Mouse (Mus musculus) adrenal gland, adult 2 months (tissue): ENCODE results near the gene Pmf1. TPM values are rescaled to one million over a fixed set of nuclear protein-coding genes. Genes with fewer than 3 reads are reported as not detected.

Experiments
- DNase-seq: peaks from one replicate; pipeline ENCODE4 v3.0.0; 2021
- long read RNA-seq: library from polyadenylated mRNA; stranded (forward); transcript quantifications from one replicate; pipeline ENCODE4 v2.0.0, GENCODE M21; 2021
- polyA plus RNA-seq: library from polyadenylated mRNA; depleted of rRNA; stranded (reverse); fragments of >200 nt; gene quantifications from 2 replicates; pipeline ENCODE4 v1.2.3, GENCODE M21; 2012; rRNA removed
- total RNA-seq, 2 experiments: library from RNA; stranded (reverse); gene quantifications; 2 replicates each; pipeline ENCODE4 v1.2.3; 2021

Pmf1 gene
- total RNA-seq (10 to 100 TPM; 31.1 to 43.0 TPM), polyA plus RNA-seq (75.8 and 77.4 TPM in 2 replicates)
- long read RNA-seq, transcript Pmf1-201 (5 exons, 1,007 nt): major isoform, 16 of 19 reads
- long read RNA-seq, partial matches to known transcripts: 0 of 19 reads
- long read RNA-seq, other reads (novel, unspliced or antisense): 2 of 19 reads

DNA sequence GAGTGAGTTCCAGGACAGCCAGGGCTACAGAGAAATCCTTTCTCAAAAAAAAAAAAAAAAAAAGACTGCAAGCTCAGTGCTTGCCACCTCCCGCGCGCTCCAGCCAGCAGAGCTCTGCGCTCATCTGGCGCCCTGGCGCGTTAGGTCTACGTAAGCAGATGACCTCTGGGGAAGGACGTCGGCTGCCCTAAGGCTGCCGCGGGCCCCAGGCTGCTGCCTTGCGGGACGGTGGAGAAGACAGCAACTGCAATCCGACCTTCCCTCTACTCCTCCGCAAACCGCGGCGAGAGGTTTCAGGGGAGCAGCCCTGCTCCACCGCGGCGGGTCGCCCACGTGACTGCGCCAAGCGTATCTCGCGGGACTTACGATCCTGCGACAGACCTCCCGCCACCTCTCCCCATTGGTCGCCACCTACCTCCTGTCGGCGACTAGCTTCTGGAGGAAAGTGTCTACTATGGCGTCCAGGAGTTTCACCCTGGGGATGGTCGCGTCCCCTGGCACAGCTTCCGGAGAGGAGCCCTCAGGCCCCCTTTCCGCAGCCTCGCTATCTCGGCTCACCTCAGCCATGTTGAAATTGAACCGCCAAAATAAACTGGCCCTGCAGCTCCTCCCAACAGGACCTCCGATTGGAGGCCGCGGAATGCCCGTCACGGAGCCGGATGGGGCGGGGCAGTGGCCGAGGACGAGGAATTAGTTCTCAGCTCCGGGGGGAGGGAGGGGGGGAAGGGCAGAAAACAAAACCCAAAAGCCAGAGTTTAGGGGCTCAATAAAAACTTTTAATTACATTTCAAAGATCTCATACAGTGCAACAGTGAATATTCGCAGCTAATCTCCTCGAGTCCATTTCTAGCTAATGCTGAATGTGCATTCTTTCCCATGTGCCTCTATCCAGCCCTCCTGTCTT, at the start of gene Pmf1:
TSS of gene Pmf1 (minus strand) at position 591 of the 904 bp plus-strand sequence.
- DNase-seq: peak; percentile 97

DNA sequence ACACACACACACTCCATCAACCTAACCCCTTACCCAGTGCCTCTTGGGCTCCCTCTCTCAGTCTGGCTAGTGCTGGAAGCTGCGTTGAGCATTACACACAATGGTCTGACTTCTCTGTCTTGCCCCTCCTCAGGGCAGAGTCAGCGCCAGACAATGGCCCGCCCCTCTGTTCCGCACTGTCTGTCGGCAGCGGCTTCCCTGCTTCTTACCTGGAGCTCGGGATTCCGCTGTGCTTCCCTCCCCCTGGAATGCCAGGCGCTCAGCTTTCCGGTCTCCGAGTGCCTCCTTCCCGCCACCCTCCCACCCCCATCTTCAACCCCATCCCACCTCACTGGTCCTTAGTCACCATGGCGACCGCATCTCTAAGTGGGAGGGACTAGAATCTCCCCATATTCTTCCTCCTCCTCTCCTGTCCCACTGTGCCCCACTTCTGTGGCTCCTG, 48.7 kb upstream of the Pmf1 start:
- DNase-seq: no peak

DNA sequence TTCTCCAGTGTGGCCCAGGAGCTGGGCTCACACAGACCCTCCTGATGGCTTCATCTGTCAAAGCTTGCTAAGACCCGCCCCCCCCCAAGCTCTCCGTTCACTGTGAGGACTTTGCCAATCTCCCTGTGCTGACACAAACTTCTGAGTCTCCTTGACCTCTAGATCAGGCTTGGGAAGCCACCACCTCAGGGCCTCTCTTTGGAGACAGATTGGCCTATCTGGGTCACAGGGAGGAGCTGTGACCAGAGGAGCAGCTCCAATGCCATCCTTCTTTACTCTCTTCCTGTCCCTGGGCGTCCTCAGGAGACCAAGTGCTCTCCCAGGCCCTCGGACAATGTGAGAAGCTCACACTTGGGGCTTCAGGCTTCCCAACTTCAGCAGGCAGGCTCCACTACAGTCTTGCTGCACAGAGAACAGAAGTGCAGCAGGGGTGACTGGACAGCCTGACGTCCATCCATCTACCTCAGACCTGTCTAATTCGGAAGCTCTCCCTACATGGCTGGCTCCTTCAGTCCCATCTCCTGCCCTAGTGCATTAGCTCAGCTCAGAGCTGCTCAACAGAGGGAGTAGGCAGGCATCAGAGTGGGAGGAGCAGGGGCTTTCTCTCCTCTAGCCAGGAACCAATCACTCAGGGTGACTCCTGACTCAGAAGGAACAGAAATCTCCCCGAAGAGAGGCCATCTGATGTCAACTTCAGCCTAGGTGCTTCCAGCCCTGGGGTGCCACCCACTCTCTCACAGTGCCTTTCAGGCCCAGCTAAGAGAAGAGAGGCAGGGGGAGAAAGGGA, 46.8 kb upstream of the Pmf1 start:
- peak; percentile 54 for DNase-seq

DNA sequence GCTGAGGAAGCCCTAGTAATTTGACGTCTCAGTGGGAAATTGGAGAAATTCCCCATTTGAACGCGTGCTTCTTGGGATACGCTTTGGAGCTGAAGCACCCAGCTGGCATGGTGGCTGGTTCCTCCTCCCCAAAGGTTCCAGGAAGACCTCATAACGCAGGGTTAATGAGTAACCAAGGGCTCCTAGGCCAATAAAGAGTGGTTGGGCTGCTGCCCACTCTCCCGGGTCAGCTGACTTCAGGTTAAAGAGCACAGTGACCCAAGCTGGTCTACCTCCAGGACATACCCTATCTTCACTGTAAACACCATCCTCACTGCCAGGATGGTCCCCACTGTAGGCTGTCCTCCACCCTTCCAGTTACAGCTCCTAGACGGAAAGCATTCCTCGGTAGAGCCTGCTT, 46.2 kb upstream of the Pmf1 start:
- no peak for DNase-seq

DNA sequence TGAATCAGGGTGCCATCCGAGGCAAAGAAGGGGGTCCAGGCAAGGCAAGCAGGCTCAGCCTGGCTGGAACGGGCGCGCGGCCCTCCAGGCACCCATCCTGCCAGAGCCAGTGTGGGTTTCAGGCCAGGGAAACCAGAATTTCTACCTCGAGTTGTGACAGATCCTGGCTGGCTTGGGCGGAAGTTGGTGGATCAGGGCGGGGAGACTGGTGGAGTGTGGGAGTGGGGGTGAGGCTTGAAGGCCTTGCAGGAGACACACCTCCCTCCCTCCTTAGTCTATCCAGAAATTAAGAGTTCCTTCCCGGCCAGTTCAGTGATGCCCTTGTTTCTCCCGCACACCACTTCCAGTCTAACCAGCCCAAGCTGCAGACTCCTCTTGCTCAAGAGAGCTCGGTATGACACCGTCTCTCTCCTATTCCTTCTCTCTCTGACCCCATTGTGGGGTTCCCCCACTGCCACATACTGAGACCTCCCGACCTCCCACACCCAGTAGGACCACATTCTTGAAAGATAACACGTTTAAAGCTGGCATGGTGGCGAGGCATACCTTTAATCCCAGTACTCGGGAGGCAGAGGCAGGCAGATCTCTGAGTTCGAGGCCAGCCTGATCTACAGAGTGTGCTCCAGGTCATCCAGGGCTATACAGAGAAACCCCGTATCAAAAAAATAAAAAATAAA, 45.6 kb upstream of the Pmf1 start:
- no peak for DNase-seq

DNA sequence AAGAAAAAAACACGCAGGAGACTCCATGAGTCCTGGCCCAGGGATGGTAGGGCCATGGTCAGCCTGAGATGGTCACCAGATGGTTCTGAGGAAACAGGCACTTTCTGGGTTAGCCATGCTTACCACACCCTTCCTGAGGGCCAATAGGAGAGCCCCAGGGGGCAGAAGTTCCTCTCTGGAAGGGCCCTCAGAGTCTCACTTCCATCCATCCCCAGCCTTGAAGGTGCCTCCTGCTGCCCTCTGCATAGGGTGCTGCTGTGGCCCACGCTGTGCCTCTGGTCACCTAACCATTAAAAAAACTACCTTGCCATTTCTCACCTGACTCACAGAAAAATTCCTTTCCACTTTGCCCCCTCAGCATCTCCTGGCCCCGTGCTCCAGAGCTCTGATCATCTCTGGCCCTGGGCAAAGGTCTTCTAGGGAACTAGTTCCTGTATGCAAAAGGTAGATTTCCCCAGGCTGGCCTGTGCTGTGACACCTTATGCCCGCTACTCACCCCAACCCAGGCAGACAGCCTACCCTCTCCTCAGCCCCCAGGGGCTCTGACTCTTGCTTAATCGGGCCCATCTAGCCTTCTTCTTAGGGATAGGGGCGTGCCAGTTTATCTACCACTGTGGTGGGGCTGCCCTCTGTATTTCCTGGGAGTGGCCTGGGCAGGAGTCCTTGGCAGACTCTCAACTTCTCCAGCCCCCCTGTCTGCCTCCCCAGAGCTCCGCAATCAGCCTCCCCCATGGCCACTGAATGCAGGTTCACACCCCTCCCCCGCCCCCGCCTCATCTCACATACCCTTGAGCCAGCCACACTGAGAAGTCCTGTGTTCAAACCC, 44.8 kb upstream of the Pmf1 start:
- DNase-seq: no peak

DNA sequence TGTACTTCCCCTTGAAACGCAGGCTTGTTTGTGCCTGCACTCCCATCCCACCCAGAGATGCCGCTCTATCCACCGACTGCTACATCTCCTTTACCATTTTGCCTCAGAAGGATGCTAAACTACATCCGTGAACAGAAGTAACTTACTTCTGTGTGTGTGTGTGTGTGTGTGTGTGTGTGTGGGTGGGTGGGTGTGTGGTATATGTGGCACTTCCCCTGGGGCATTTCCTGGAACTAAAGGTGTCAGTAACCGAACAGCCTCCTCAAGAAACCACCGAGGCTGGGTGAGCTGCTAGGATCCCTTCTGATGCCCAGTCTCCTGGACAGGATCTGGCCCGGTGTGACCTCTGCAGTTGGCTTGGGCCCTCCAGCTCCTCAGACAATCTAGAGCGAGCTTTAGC, 43.9 kb upstream of the Pmf1 start:
- no peak for DNase-seq

DNA sequence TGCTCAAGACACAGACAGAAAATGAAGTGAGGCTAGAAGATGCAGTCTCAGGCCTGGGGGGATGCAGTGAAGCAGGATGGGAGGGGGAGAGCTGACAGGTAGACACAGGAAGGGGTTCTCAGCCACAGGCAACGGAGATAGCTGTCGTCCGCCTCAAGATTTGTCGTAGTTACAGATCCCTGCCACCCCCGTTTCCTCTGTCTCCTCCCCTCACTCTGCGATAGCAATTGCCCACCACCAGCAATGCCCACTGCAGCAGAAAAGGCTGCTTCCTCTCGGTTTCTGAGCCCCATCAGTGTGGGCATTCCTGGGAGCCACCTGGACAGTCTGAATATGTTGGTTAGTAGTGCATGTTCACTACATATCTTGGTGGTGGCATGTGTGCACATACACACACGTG, 43.2 kb upstream of the Pmf1 start:
- no peak for DNase-seq

DNA sequence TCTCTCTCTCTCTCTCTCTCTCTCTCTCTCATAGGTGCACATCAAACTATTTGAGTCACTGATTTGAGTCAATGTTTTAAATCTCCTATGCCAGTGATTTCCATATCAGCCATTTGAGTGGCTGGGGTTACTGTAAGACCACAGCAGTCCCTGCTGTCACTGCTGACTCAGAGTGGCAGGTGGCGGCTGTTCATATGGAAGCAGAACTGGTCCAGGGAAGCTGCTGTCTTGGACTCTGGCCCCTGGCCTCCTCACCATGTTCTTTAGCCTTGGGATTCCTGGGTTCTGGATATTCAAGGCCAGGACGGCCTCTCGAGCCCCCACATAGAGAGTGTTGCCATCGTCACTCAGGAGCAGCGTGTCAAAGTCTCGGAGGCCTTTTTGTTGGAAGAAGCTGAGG, 42.6 kb upstream of the Pmf1 start:
- DNase-seq: no peak

DNA sequence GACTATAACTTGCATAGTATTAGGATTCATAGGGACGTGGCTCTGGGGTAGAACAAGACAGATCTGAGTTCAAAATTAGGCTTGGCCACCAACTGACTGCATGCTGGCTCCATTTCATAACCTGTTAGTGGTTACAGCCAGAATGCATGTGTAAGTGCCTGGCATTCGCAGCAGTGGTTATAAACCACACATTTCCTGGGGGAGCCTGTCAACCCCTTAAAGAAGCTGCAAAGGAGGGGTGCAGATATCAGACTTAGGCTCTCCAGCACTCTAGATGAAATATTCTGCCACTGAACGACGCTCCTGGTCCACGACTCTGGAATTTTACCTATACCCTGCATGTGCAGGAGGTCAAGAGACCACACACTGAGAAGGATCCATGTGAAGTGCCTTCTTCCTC, 42.1 kb upstream of the Pmf1 start:
- no peak for DNase-seq

DNA sequence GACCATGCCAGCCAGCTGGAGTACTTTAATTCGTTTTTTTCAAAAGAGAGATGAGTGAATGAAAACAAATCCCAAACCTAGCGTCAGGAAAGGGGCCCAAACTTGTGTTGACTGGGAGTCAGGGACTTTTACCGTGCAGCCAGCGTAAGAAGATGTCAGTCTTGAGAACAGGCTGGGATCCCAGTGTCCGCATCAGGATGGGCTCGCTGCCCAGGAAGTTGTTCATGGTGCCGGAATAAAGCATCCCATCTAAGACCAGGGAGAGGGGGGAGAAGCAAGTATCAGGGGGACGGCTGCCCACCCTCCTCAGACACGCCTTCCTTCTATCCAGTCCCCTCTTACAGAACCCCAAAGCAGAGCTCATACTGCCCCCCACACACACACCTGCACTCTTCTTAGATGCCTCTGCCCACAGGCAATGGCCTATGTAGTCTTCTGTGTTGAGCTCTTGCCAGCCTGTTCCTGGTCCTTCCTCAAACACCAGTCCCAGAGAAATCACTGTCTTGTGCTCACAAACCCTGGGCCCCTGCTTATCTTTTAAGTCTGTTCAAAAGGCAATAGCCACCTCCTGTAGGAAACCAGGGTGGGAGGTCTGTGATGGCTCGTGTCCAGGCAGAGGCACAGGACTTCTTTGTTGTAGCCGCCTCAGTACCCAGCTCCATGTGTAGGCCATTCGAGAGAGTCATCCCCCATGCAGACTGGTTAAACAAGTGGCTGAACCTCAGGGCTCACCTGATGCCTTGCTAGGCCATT, 40.4 kb upstream of the Pmf1 start:
- DNase-seq: no peak

DNA sequence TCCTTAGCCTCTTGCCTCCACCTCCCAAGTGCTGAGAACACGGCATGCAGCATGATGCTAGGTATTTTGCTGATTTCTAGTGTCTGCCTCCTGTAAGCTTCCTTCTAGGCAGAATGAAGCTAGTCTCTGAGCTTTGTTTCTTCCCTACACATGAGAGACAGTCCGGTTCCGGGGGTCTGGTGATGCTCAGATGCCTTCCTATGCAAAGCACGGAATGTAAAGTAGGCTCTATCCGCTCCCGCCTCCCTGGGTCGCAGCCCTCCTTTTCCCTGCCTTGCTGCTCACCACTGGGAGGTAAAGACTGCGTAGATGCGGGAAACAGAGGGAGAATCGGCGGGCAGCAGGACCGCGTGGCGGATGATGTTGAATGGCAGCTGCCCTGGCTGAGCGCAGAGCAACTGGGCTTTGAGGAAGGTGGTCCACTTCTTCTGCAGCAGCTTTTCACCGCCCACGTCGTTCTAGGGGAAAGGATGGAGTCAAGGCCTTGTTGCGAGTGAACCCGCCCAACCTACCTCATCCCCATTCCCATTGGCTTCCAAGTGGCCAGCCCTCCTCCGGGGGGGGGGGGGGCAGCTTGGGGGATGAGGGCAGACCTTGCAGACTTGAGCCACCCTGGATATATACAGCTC, 39.4 kb upstream of the Pmf1 start:
- peak; percentile 75 for DNase-seq

DNA sequence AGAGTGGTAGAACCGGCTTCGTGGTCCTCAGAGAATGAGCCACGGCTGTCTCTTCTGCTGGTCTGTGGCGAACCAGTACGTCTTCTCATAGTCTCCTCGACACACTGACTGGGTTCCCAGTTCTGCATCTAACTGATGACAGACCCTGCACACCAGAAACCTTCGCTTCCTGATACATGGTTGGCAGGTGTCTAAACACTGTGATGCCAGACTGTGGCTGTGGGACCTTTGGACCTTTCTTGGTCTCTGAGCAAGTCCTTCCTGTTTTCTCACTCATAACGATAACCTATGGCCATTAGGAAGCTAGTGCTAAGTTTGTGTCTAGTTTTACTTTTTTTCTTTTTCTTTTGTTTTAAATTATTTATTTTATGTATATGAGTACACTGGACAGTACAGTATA, 38.3 kb upstream of the Pmf1 start:
- no peak for DNase-seq

DNA sequence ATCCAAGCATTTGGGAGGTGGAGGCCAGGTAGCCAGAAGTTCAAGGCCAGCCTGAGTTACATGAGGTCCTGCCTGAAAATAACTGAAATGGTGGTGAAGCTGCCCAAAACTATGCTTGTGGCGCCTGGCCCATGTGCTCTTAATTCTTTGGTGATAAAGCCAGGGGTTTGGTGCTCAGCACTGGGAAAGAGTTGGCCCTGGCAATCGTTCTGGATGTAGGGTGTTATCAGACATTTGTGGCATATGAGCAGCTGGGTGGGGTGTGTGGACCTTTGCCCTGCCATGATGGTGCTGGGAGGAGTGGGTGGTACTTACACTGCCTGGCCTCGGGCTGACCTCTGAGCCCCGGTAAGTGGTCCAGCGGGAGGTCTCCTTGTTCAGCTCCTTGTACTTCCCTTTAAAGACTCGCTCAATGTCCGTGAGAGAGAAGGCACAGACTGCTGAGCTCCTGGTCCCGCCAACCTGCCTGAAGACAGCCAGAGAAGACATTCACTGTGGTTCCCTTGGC, 37.6 kb upstream of the Pmf1 start:
- DNase-seq: no peak

DNA sequence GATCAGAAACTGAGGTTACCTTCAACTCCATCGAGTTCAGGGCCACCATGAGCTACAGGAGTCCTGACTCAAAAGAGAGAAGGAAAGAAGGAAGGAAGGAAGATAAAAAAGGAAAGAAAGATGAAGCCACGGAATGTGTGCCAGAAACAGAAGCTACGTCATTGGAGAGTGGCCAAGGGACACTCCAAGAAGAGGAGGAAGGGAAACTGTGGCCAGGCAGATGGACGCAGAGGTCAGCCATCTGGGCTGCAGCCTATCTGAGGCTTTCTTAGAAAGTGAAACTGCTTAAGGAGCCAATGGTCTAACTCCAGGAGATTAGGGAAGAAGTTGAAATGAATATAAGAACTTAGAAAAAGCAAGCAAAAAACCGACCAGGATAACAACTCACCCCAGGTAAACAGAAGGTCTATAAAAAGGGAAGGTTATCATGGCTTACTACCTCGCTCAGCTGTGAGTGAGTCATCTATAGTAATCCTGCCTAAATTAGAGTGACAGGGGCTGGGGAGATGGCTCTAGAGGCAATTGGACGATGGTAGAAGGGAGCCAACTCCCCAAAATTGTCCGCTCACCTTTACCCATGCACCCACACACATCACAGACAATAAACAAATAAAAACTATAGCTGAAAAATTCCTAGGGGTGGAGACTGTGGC, 36.5 kb upstream of the Pmf1 start:
- no peak for DNase-seq

DNA sequence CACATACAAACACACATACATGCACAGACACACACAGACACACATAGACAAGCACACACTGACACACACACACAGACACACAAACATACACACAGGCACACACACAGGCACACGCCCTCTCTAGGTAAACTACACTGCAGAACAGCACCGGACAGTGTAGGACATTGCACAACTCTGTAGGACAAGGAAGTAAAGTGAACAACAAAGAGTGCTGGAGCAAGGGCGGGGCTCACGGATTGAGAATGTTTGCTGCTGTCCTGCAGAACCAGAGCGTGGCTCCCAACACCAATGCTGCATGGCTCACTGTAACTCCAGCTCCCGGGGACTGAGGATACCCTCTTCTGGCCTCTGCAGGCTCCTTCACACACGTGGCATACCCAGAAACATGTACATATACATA, 32.8 kb upstream of the Pmf1 start:
- DNase-seq: no peak

DNA sequence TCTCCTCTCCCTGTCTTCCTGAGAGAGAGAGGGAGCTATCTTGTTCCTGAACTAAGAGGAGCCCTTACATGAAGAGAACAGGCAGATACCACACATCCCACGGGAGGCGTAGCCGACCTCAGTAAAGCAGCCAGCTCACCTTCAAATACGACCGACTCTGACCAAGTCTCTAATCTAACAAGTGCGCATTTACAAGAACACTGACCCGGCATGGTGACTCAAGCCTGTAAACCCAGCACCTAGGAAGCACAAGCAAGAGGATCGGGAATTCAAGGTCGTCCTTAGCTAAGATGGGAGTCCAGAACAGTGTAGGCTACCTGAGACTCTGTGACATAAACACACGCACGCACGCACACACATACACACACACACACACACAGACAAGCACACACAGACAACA, 32.4 kb upstream of the Pmf1 start:
- no peak for DNase-seq

DNA sequence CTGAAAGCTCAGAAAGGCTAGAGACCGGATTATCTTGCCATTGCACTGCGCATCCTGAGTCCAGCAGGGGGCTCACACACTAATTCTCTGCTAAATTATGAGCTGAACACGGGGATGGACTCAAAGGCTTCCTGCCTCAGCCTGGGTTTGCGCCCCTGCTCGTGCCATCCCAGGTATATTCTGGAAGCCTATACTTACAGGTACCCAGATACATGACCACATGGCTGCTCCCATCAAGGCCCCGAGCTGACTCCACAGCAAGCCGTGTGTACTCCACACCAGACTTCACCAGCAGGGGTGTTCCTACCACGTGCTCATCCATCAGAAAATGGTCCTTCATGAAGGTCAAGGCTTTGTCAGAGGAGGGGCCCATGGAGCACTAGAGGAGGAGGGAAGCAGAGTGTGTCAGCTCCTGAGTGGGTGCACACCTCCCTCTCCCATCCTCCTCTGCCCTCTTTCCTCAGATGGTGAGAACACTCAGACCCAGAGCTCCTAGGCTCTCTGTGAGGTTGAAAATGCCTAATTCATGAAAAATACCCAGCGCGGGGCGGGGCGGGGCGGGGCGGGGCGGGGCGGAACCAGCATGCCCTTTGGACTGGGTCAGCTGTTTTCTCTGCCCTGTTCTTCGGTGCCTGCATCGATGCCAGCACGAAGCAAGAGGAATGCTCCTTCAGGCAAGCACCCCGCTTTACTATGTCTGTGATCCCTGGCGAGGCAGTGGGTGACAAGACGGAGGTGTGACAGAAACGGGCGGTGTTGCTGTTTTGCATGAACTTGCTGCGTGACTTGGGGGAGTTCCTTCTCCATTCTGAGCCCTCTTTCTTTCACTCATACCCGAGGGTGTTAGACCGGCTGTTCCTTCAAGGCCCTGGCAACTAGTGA, 30.6 kb upstream of the Pmf1 start:
- DNase-seq: peak; percentile 85
